8 mouse cellular contexts compared by ENCODE assay signal in the genomic region with DNA sequence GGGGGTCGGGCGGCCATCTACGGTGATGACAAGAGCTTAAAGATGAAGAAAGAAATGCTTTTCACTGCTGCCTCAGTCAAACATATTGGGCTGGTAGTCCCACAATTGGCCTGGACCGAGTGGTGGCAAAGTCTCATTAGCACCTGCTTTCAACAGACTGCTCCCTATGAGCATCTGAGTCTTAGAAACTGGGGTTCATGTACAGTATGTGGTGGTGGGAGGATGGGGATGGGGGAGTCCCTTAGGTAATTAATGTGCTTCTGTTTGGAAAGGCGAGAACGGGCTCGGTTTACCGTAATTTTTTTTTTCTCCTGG.
DNase-seq lines count a peak whose midpoint lies in the region; ATAC-seq and TF ChIP-seq lines count a peak whose summit lies in the region.

No protein-coding gene starts in this region.

- no peak for TF ChIP-seq POLR2A in brain, embryonic 14.5 days (IDR thresholded peaks at IDR 0.05; ENCODE audit: borderline replicate concordance, extremely low read depth, insufficient read depth, insufficient read length, poor library complexity, severe bottlenecking)

- H3K4me2 ChIP-seq in heart, postnatal 0 days (ENCODE audit: low read depth, low read length), result peak overlapping the region; percentile 90
- peak overlapping the region; percentile 83 for H3K4me2 ChIP-seq in hindbrain, embryonic 12.5 days (replicated peaks)
- H3K4me2 ChIP-seq in midbrain, embryonic 12.5 days (replicated peaks), result peak overlapping the region; percentile 67

- no peaks in the 10 kb centered on the region for H3K9me3 ChIP-seq in heart, postnatal 0 days (replicated peaks; ENCODE audit: control insufficient read depth, low read length)
- H3K9me3 ChIP-seq in hindbrain, embryonic 12.5 days (replicated peaks), result no peaks in the 10 kb centered on the region
- no peaks in the 10 kb centered on the region for H3K9me3 ChIP-seq in midbrain, embryonic 12.5 days

- no peak for TF ChIP-seq EP300 in heart, postnatal 0 days (IDR thresholded peaks at IDR 0.05; ENCODE audit: low read depth)

- 2% methylated on average over 8 of the region's 8 CpGs for WGBS in heart, postnatal 0 days
- 0% methylated on average over 8 of the region's 8 CpGs for WGBS in hindbrain, embryonic 12.5 days
- WGBS in midbrain, embryonic 12.5 days, result 0% methylated on average over 8 of the region's 8 CpGs

- no peak for ATAC-seq in heart, postnatal 0 days (ENCODE audit: insufficient read depth, low read depth)
- no peak for ATAC-seq in hindbrain, embryonic 12.5 days (ENCODE audit: low FRiP score)
- ATAC-seq in midbrain, embryonic 12.5 days (ENCODE audit: low FRiP score, low read depth), result no peak

- H3K36me3 ChIP-seq in heart, postnatal 0 days (replicated peaks; ENCODE audit: control insufficient read depth, insufficient read depth, low read length), result no peaks in the 10 kb centered on the region
- H3K36me3 ChIP-seq in hindbrain, embryonic 12.5 days, result no peaks in the 10 kb centered on the region
- no peaks in the 10 kb centered on the region for H3K36me3 ChIP-seq in midbrain, embryonic 12.5 days

- TF ChIP-seq CTCF in heart, postnatal 0 days (IDR thresholded peaks at IDR 0.05; ENCODE audit: low read depth), result no peak
- TF ChIP-seq CTCF in brain, embryonic 14.5 days (IDR thresholded peaks at IDR 0.05; ENCODE audit: borderline replicate concordance, extremely low read depth, insufficient read depth, insufficient read length), result no peak

- DNase-seq in heart, postnatal 0 days (ENCODE audit: low spot score), result no peak
- no peak for DNase-seq in heart, adult 8-10 months (ENCODE audit: low spot score)
- DNase-seq in brain, embryonic 14.5 days (ENCODE audit: low read depth), result peak; percentile 61
- no peak for DNase-seq in frontal cortex, postnatal 36 days (ENCODE audit: low spot score in 2 of 2)
- no peak for DNase-seq in ovary, postnatal 36 days (ENCODE audit: low spot score)
- no peak for DNase-seq in thymus, postnatal 25 days

- H3K27ac ChIP-seq in heart, postnatal 0 days (ENCODE audit: low read depth), result no peak overlapping the region
- H3K27ac ChIP-seq in hindbrain, embryonic 12.5 days, result peak overlapping the region; percentile 71
- peak overlapping the region; percentile 99 for H3K27ac ChIP-seq in midbrain, embryonic 12.5 days (replicated peaks)

- H3K9ac ChIP-seq in heart, postnatal 0 days (replicated peaks; ENCODE audit: low read depth, low read length), result no peak overlapping the region
- H3K9ac ChIP-seq in hindbrain, embryonic 12.5 days, result peak overlapping the region; percentile 89; the same call in 1 of the 2 replicates
- peak overlapping the region; percentile 100 for H3K9ac ChIP-seq in midbrain, embryonic 12.5 days (replicated peaks)

- H3K4me1 ChIP-seq in heart, postnatal 0 days (ENCODE audit: control insufficient read depth, insufficient read depth), result no peaks in the 10 kb centered on the region
- H3K4me1 ChIP-seq in hindbrain, embryonic 12.5 days, result peaks cover 55% of the 10 kb centered on the region
- H3K4me1 ChIP-seq in midbrain, embryonic 12.5 days, result peaks cover 53% of the 10 kb centered on the region

- peak overlapping the region; percentile 59 for H3K4me3 ChIP-seq in heart, postnatal 0 days (ENCODE audit: low read depth, low read length)
- peak overlapping the region; percentile 81 for H3K4me3 ChIP-seq in hindbrain, embryonic 12.5 days
- H3K4me3 ChIP-seq in midbrain, embryonic 12.5 days, result peak overlapping the region; percentile 94

- H3K27me3 ChIP-seq in heart, postnatal 0 days (ENCODE audit: control insufficient read depth, insufficient read depth, low read length), result peaks cover 93% of the 10 kb centered on the region
- peaks cover 42% of the 10 kb centered on the region for H3K27me3 ChIP-seq in hindbrain, embryonic 12.5 days
- H3K27me3 ChIP-seq in midbrain, embryonic 12.5 days, result no peaks in the 10 kb centered on the region; the same call in 1 of the 2 replicates
